Mouse (Mus musculus) layer of hippocampus, adult 11-12 months (tissue): ENCODE results near the gene Nr2c2ap.

Source experiments
- DNase-seq: peaks from one replicate; pipeline ENCODE4 v3.0.0; 2022; ENCODE audit warnings: low spot score

Nr2c2ap gene

GRCm38 (mm10) chr8:70120667-70121066 lies 10.5 kb upstream of the Nr2c2ap start, which contains the start of gene Ncan:
Ncan (minus strand) TSS chr8:70120873.
- DNase-seq, result peak; percentile 89

GRCm38 (mm10) chr8:70122863-70123262 lies 8.3 kb upstream of the Nr2c2ap start:
- no peak for DNase-seq

GRCm38 (mm10) chr8:70124992-70125391 lies 6.1 kb upstream of the Nr2c2ap start:
- no peak for DNase-seq

GRCm38 (mm10) chr8:70128435-70128834 lies 2.7 kb upstream of the Nr2c2ap start:
- DNase-seq, result peak; percentile 65

GRCm38 (mm10) chr8:70129309-70129952 lies 1.7 kb upstream of the Nr2c2ap start:
- DNase-seq, result peak; percentile 84

GRCm38 (mm10) chr8:70130066-70130465 lies 1.1 kb upstream of the Nr2c2ap start:
- DNase-seq, result no peak

GRCm38 (mm10) chr8:70134086-70134485 lies 3.0 kb downstream of the Nr2c2ap start:
- no peak for DNase-seq

- no peak for DNase-seq
Observed at GRCm38 (mm10) chr8:70134931-70135330, 3.8 kb downstream of the Nr2c2ap start.

GRCm38 (mm10) chr8:70136591-70136990 lies 5.5 kb downstream of the Nr2c2ap start:
- no peak for DNase-seq

GRCm38 (mm10) chr8:70137890-70138289 lies 6.8 kb downstream of the Nr2c2ap start:
- no peak for DNase-seq

- peak; percentile 99 for DNase-seq
Observed at GRCm38 (mm10) chr8:70139026-70139857, 8.1 kb downstream of the Nr2c2ap start, which contains the start of the genes Rfxank, Borcs8 and Mef2b. Rfxank (minus strand) TSS chr8:70139154. Borcs8 (plus strand) TSS chr8:70139499. Mef2b (plus strand) TSS chr8:70139711.

- DNase-seq, result no peak
Observed at GRCm38 (mm10) chr8:70139981-70140380, 8.8 kb downstream of the Nr2c2ap start.

GRCm38 (mm10) chr8:70147678-70148607 lies 16.8 kb downstream of the Nr2c2ap start:
- no peak for DNase-seq

GRCm38 (mm10) chr8:70150158-70150557 lies 19.0 kb downstream of the Nr2c2ap start:
- no peak for DNase-seq

- DNase-seq, result no peak
Observed at GRCm38 (mm10) chr8:70152537-70153257, 21.6 kb downstream of the Nr2c2ap start.

GRCm38 (mm10) chr8:70157240-70157800 lies 26.2 kb downstream of the Nr2c2ap start:
- no peak for DNase-seq

- peak; percentile 48 for DNase-seq
Observed at GRCm38 (mm10) chr8:70158069-70158853, 27.1 kb downstream of the Nr2c2ap start.

GRCm38 (mm10) chr8:70159211-70159610 lies 28.1 kb downstream of the Nr2c2ap start:
- no peak for DNase-seq

GRCm38 (mm10) chr8:70160015-70160414 lies 28.9 kb downstream of the Nr2c2ap start:
- DNase-seq, result no peak

- no peak for DNase-seq
Observed at GRCm38 (mm10) chr8:70163316-70163715, 32.2 kb downstream of the Nr2c2ap start.
